Mouse (Mus musculus) mouse embryonic stem cell (cell line): ENCODE measurements around the gene Mkrn3.

ENCODE experiments used
- in situ Hi-C, 2 experiments: fragments of 300-500 bp; cut with MboI; formaldehyde crosslinking; loops; 1 replicate in 1 of 2; 3 replicates in 1 of 2; pipeline ENCODE4 v1.14.3; 2019 to 2020; ENCODE audit warnings: low sequenced_read_pairs in 2 of 2, low pct_unique_long_range_greater_than_20kb in 1 of 2, mixed read lengths in 1 of 2; ENCODE audit not compliant: unreplicated experiment in 1 of 2

The Mkrn3 gene

GRCm38 (mm10) chr7:62419493-62420360, at the start of gene Mkrn3:
Gene Mkrn3 (minus strand): TSS chr7:62420139.
- in situ Hi-C loops, result no loop called here

GRCm38 (mm10) chr7:62463878-62464755, 44.2 kb upstream of the Mkrn3 start, which contains the start of gene Peg12:
Gene Peg12 (minus strand): TSS chr7:62464510.
- in situ Hi-C loops, result no loop called here

- in situ Hi-C loops, result no loop called here
Observed at GRCm38 (mm10) chr7:62463007-62463877, 43.3 kb upstream of the Mkrn3 start.

GRCm38 (mm10) chr7:62462229-62463006, 42.5 kb upstream of the Mkrn3 start:
- in situ Hi-C loops, result no loop called here

GRCm38 (mm10) chr7:62452353-62452752, 32.4 kb upstream of the Mkrn3 start:
- in situ Hi-C loops, result no loop called here

GRCm38 (mm10) chr7:62445431-62446165, 25.7 kb upstream of the Mkrn3 start:
- in situ Hi-C loops, result no loop called here

GRCm38 (mm10) chr7:62436394-62436793, 16.5 kb upstream of the Mkrn3 start:
- in situ Hi-C loops, result no loop called here

GRCm38 (mm10) chr7:62433243-62433642, 13.3 kb upstream of the Mkrn3 start:
- in situ Hi-C loops, result no loop called here

- in situ Hi-C loops, result no loop called here
Observed at GRCm38 (mm10) chr7:62428337-62428736, 8.4 kb upstream of the Mkrn3 start.

- in situ Hi-C loops, result no loop called here
Observed at GRCm38 (mm10) chr7:62423210-62423609, 3.3 kb upstream of the Mkrn3 start.

GRCm38 (mm10) chr7:62420566-62420965, 627 bp upstream of the Mkrn3 start:
- in situ Hi-C loops, result no loop called here

- in situ Hi-C loops, result no loop called here
Observed at GRCm38 (mm10) chr7:62419105-62419492, 840 bp downstream of the Mkrn3 start.

- in situ Hi-C loops, result no loop called here
Observed at GRCm38 (mm10) chr7:62418346-62418745, 1.6 kb downstream of the Mkrn3 start.

- in situ Hi-C loops, result no loop called here
Observed at GRCm38 (mm10) chr7:62416173-62416572, 3.8 kb downstream of the Mkrn3 start.

GRCm38 (mm10) chr7:62415222-62415621, 4.7 kb downstream of the Mkrn3 start:
- in situ Hi-C loops, result no loop called here

GRCm38 (mm10) chr7:62407803-62408202, 12.1 kb downstream of the Mkrn3 start:
- in situ Hi-C loops, result no loop called here

GRCm38 (mm10) chr7:62406573-62407050, 13.3 kb downstream of the Mkrn3 start:
- in situ Hi-C loops, result no loop called here
